ENCODE assay signal across 29 mouse cellular contexts in genomic region chr6:43349083-43349482, GRCm38 (mm10). TPM values are rescaled to one million over a fixed set of nuclear protein-coding genes. Genes with fewer than 3 reads are reported as not detected.
DNase-seq lines count a peak whose midpoint lies in the region; ATAC-seq lines count a peak whose summit lies in the region.
"Had no signal": no experiment of that assay in that cellular context is flagged by ENCODE, and none has a peak within 500 bp of the region (broad histone marks: within the 10 kb centered on the region; RNA-seq: fewer than 3 reads in every experiment).

No protein-coding gene starts in this region.

- WGBS in kidney, embryonic 14.5 days, result 63% methylated on average over 4 of the region's 4 CpGs

- H3K4me3 ChIP-seq in brown adipose tissue, adult 24 weeks (ENCODE audit: insufficient read depth, low read depth, low read length), result no peak overlapping the region
- H3K4me3 ChIP-seq in kidney, embryonic 14.5 days (ENCODE audit: low read length), result no peak overlapping the region
- H3K4me3 ChIP-seq: embryonic facial prominence, embryonic 12.5 days; embryonic facial prominence, embryonic 15.5 days; heart, adult 2 months; heart, embryonic 10.5 days; heart, embryonic 13.5 days; intestine, embryonic 15.5 days had no signal

- peak; percentile 84 for ATAC-seq in inflammation-experienced regulatory T-cells, adult 6 months
- ATAC-seq in kidney, embryonic 14.5 days (ENCODE audit: low FRiP score, low TSS enrichment), result no peak
- ATAC-seq: forebrain, embryonic 14.5 days; forebrain, postnatal 0 days; hindbrain, postnatal 0 days; intestine, embryonic 15.5 days had no signal

- H3K27me3 ChIP-seq in kidney, embryonic 14.5 days (ENCODE audit: control insufficient read depth, insufficient read depth, low read length), result no peaks in the 10 kb centered on the region
- H3K27me3 ChIP-seq: embryonic facial prominence, embryonic 12.5 days; embryonic facial prominence, embryonic 15.5 days; heart, embryonic 13.5 days; intestine, embryonic 15.5 days had no signal

- DNase-seq in 416B (ENCODE audit: low read depth) (peak; percentile 20), adipocyte (ENCODE audit: low spot score) (no peak)
- DNase-seq in CD4-positive, CD25-positive, alpha-beta regulatory T cell, adult 2 months (ENCODE audit: low read depth, low spot score), result peak; percentile 15
- DNase-seq in ovary, postnatal 10 days (ENCODE audit: low spot score), result no peak
- DNase-seq: adrenal gland, postnatal 14 days; cerebellum, adult 11-12 months; cerebellum, adult 9-10 months; cerebellum, postnatal 14 days; forebrain, postnatal 0 days; gastrocnemius, postnatal 10 days; gastrocnemius, postnatal 36 days; heart, adult 2 months; heart, postnatal 14 days; heart, postnatal 4 days; kidney, adult 18-20 months had no signal

- no peaks in the 10 kb centered on the region for H3K9me3 ChIP-seq in kidney, embryonic 14.5 days (ENCODE audit: control insufficient read depth, low read length)
- H3K9me3 ChIP-seq: embryonic facial prominence, embryonic 12.5 days; embryonic facial prominence, embryonic 15.5 days; heart, embryonic 10.5 days; heart, embryonic 13.5 days; intestine, embryonic 15.5 days had no signal

- no peak overlapping the region for H3K9ac ChIP-seq in kidney, embryonic 14.5 days (ENCODE audit: low read depth, low read length)
- H3K9ac ChIP-seq: embryonic facial prominence, embryonic 12.5 days; embryonic facial prominence, embryonic 15.5 days; forebrain, postnatal 0 days; heart, embryonic 13.5 days; hindbrain, embryonic 14.5 days; intestine, embryonic 15.5 days had no signal

- no peaks in the 10 kb centered on the region for H3K36me3 ChIP-seq in kidney, embryonic 14.5 days (ENCODE audit: control insufficient read depth, insufficient read depth, low read length)
- H3K36me3 ChIP-seq: embryonic facial prominence, embryonic 12.5 days; embryonic facial prominence, embryonic 15.5 days; heart, embryonic 10.5 days; heart, embryonic 13.5 days; intestine, embryonic 15.5 days had no signal

- no peak overlapping the region for H3K4me2 ChIP-seq in kidney, embryonic 14.5 days (replicated peaks; ENCODE audit: low read depth, low read length)
- H3K4me2 ChIP-seq: embryonic facial prominence, embryonic 12.5 days; embryonic facial prominence, embryonic 15.5 days; heart, embryonic 13.5 days; hindbrain, embryonic 14.5 days; intestine, embryonic 15.5 days had no signal

- H3K27ac ChIP-seq in brown adipose tissue, adult 24 weeks (replicated peaks; ENCODE audit: low read depth, low read length), result peak overlapping the region; percentile 37
- no peak overlapping the region for H3K27ac ChIP-seq in kidney, embryonic 14.5 days (ENCODE audit: low read depth, low read length)
- H3K27ac ChIP-seq: embryonic facial prominence, embryonic 12.5 days; embryonic facial prominence, embryonic 15.5 days; heart, adult 2 months; heart, embryonic 10.5 days; heart, embryonic 13.5 days; hindbrain, embryonic 14.5 days; hindbrain, postnatal 0 days; intestine, embryonic 15.5 days had no signal

- no peaks in the 10 kb centered on the region; the same call in 1 of the 2 replicates for H3K4me1 ChIP-seq in brown adipose tissue, adult 24 weeks (ENCODE audit: control insufficient read depth, insufficient read depth, insufficient read length, low read length)
- no peaks in the 10 kb centered on the region for H3K4me1 ChIP-seq in kidney, embryonic 14.5 days (ENCODE audit: control insufficient read depth, insufficient read depth, low read length)
- H3K4me1 ChIP-seq: embryonic facial prominence, embryonic 12.5 days; embryonic facial prominence, embryonic 15.5 days; heart, embryonic 10.5 days; heart, embryonic 13.5 days; intestine, embryonic 15.5 days had no signal

RNA-seq across cellular contexts. Expression of gene Nobox, which starts 39.7 kb away (rescaled TPM):
- not detected in 2 replicates for polyA plus RNA-seq in brown adipose tissue, adult 24 weeks (2012; ENCODE audit: insufficient read depth, insufficient read length, missing spikeins)
- polyA plus RNA-seq in inflammation-experienced regulatory T-cells, adult 6 months (2017; shearing (Covaris generic)), result not detected
- 0.20 TPM in 1 of 2 replicates, not detected in the other for polyA plus RNA-seq in kidney, embryonic 14.5 days (2014; fragmentation: Nextera tagmentation; extraction: Ambion mirVana)
- polyA plus RNA-seq: C2C12; embryonic facial prominence, embryonic 12.5 days; embryonic facial prominence, embryonic 15.5 days; forebrain, embryonic 11.5 days; forebrain, embryonic 14.5 days; heart, adult 2 months; heart, embryonic 10.5 days; heart, embryonic 13.5 days; hindbrain, embryonic 11.5 days; hindbrain, embryonic 14.5 days; hindbrain, postnatal 0 days; intestine, embryonic 15.5 days had no signal

Comparison
In these comparisons a context has a peak if more than half of its experiments do, and no peak if none do; other contexts are left out.
1. DNase-seq: peak in 416B (single experiment) and CD4-positive, CD25-positive, alpha-beta regulatory T cell, adult 2 months (single experiment); none in adipocyte (single experiment) and ovary, postnatal 10 days (single experiment).